Mouse (Mus musculus) embryonic fibroblast, embryonic 13.5 days (primary cell): Measurements from ENCODE around the gene Spag16. TPM values are rescaled to one million over a fixed set of nuclear protein-coding genes. Genes with fewer than 3 reads are reported as not detected.

Experiments
- H3K27ac ChIP-seq: 2 replicates; pipeline ENCODE4 v1.5.1; 2012; ENCODE audit warnings: low read length, control low read depth, inconsistent platforms; ENCODE audit not compliant: insufficient read depth
- H3K4me1 ChIP-seq: 2 replicates; pipeline ENCODE4 v1.6.1; 2011; ENCODE audit warnings: low read length; ENCODE audit not compliant: control insufficient read depth, insufficient read depth
- H3K4me3 ChIP-seq: 2 replicates; pipeline ENCODE4 v1.5.1; 2011; ENCODE audit warnings: mild to moderate bottlenecking, control low read depth, low read length; ENCODE audit not compliant: insufficient read depth
- CTCF ChIP-seq: IDR thresholded peaks from 2 replicates; pipeline ENCODE4 v1.5.1; 2011; ENCODE audit warnings: mild to moderate bottlenecking, control low read depth, low read length, moderate library complexity, borderline replicate concordance; ENCODE audit not compliant: insufficient read depth
- POLR2A ChIP-seq: IDR thresholded peaks from 2 replicates; pipeline ENCODE4 v1.6.1; 2011; ENCODE audit warnings: low read depth, mild to moderate bottlenecking, control low read depth, low read length, moderate library complexity
- polyA plus RNA-seq: library from polyadenylated mRNA; stranded (reverse); fragments of >200 nt; gene quantifications from 2 replicates; pipeline ENCODE4 v1.2.4, GENCODE M21; 2011; ENCODE audit warnings: low read depth; ENCODE audit not compliant: missing spikeins, insufficient read length

Gene Spag16
- polyA plus RNA-seq, 1 experiment, result not detected

DNA sequence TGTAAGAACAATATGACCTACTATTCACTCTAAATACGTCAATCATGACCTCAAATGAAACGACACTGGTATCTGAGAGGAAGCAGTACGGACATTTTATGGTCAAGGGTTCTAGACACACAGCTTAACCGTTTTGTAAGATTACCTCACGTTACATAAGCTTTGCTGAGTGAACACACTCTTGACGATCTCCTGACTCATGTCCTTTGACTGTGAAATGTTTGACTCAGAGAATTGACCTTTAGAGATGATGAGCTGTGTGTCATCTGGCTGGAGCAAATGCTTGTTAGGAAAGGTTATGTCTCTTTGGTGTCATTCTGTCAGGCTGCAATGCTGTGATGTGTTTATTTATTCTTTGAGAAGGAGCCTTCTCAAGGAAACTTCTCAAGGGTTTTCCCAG is 252.0 kb downstream of the Spag16 start:
- TF ChIP-seq POLR2A (no peak), CTCF (no peak)
- peaks cover 4% of the 10 kb centered on the region; the same call in 1 of the 2 replicates for H3K4me1 ChIP-seq
- no peak overlapping the region for H3K4me3 ChIP-seq
- H3K27ac ChIP-seq, result peak overlapping the region; percentile 81

DNA sequence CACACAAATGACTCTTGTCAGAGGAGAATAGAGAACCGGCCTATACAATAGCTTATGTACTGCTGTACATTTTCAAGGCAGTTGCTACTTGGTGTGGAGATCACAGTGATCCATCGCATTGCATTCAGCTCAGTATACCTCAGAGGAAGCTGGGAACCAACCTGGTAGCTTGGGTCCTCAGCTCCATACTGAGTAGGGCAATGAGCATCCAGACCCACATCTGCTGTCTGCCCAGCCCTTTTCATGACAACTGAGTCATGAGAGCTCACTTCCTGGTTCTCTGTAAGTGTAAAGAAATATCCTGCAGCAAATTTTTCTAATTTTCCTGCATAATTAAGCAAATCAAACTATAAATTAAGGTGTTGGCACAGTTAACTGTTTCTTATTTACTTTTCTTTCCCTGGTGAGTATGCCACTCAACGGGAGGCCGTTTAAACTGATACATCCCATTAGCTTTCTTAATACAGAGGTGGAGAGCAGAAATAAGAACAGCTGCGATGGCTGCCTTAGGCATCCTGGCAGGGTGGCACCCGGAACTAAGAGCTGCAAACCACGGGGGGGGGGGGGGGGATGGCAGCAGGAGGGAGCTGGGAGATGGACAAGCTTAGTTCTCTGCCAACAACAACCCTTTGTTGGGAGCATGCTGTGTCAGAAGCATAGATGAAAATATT is 255.6 kb downstream of the Spag16 start:
- TF ChIP-seq CTCF (no peak), POLR2A (no peak)
- peaks cover 4% of the 10 kb centered on the region; the same call in 1 of the 2 replicates for H3K4me1 ChIP-seq
- no peak overlapping the region for H3K4me3 ChIP-seq
- H3K27ac ChIP-seq, result no peak overlapping the region

DNA sequence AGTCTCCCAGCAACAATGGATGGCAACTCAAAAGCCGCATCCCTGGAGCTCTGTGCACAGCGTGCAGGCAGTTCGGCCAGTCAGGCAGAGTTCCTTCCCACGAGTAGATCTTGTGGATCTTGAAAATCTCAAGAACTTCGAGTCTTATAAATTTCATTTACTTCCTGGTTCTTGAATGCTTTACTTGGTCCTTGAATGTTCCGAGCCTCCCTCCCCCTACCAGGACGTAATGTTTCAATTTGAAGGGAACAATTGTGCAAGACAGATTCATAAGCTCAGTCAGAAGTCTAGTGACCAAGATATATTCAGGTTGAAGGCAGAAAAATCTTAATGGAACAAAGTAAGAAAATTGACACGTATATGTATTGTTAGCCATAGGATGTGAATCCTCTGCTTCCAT is 277.9 kb downstream of the Spag16 start:
- Histone ChIP-seq H3K4me1 (no peaks in the 10 kb centered on the region), H3K4me3 (no peak overlapping the region), H3K27ac (no peak overlapping the region)
- TF ChIP-seq CTCF (no peak), POLR2A (no peak)

DNA sequence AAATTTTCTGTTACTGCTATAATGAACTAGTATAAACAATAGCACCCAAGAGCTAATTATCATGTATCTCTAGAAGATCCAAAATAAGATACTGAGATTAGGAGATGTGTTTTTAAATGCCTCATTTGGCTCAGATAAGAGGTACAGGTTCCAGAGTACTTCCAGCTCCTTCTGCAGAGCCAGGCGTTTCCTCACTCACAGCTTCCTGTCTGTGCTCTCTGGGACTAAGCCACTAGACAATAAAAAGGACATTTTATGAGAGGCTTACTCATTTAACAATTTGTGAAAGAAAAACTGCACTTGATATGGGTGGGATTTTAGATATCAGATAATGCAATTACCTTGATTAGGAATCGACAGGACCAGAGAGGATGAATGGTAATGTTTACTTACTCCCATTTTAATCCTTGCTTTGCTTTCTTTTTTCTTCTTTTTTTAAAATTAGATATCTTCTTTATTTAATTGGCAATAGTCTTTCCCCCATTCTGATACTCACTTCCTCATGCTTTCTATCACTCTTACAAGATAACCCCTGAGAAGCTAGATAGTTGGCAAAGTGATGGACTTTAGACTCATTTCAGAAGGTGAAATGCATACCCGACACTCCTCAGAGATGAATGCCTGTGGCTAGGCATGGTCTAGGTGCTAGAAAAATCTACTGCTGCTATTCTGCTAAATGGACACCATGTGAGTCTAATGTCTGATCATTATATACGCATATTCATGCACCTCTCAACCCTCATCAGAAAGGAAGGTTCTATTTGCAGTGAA is 289.6 kb downstream of the Spag16 start:
- Histone ChIP-seq H3K4me1 (no peaks in the 10 kb centered on the region), H3K27ac (no peak overlapping the region), H3K4me3 (no peak overlapping the region)
- no peak for TF ChIP-seq CTCF
- TF ChIP-seq POLR2A, result no peak

DNA sequence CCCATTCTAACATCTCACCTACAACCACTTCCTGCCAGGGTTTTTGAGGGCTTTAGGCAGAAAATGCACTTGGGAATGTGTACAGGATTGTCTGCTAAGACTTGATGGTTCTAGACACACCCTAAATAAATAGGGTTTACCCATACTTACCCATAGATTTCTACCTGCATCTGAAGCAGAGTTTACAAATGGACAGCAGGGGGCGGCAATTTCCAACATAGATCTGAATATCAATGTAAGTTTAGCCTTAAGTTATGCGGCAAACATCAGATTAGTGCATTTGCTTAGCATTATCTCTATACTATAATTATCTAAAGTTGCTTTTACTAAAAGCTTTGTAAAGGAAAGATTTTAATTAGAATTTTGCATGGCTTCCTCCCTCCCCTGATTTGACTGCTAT is 301.3 kb downstream of the Spag16 start:
- H3K4me1 ChIP-seq, result 0 out of 2 replicates have a peak, but pooled peaks cover 3% of the 10 kb centered on the region
- H3K4me3 ChIP-seq, result no peak overlapping the region
- H3K27ac ChIP-seq, result no peak overlapping the region
- no peak for TF ChIP-seq CTCF

DNA sequence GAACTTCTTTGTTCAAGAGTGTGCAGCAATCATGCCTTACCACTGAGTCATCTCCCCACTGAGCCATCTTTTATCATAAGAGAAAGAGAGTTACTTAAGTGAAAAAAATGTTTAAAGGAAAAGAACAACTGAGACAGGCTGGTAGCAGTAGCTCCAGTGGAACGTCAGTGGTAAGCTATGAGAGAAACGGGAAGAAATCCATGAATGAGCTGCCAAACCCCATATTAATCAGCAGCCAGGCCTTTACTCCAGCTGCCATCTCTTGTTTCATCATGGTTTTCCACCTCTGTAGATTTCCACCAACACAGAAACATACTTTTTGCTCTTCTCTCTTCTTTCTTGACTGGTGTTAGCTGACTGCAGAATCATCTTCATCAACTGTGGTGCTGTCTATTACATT is 308.8 kb downstream of the Spag16 start:
- peak overlapping the region; percentile 95 for H3K27ac ChIP-seq
- peaks cover 8% of the 10 kb centered on the region for H3K4me1 ChIP-seq
- no peak for TF ChIP-seq CTCF
- TF ChIP-seq POLR2A, result no peak
- no peak overlapping the region for H3K4me3 ChIP-seq

DNA sequence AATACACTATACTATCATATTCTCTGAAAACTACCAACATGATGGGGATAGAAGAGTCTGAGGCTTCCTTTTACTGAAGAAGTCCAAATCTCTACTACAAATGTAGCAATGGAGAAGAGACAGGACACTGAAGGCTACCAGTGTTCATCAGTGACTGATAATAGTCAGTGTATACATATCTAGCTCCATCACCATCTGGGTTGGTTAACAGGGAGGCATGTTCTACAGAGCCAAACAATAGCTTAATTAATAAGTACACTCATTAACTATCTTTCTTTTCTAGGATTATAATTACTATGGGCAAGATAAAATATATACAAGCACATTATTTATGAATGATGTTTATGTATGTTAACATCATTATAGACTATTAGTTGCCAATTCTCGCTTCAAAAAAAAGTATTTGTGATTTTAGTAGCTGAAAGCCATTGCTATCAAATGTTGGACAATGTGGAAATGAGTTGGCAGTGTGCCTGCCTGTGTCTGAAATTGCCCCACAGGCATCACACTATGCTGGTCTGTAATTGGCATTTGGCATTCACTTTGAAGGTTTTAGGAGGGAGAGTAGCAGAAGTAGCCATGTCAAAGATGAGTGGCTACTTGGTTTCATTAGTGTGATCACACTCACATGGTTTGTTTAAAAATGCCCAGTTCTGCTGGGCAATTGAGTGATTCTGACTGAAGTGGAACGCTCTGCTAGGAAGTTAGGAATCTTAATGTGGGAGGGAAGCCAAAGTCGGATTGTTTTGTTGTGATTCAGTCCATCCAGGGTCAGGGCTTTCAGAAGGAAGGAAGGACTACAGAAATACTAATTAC is 338.8 kb downstream of the Spag16 start:
- TF ChIP-seq POLR2A, result no peak
- TF ChIP-seq CTCF, result no peak
- Histone ChIP-seq H3K4me1 (0 out of 2 replicates have a peak, but pooled peaks cover 2% of the 10 kb centered on the region), H3K27ac (no peak overlapping the region), H3K4me3 (no peak overlapping the region)

DNA sequence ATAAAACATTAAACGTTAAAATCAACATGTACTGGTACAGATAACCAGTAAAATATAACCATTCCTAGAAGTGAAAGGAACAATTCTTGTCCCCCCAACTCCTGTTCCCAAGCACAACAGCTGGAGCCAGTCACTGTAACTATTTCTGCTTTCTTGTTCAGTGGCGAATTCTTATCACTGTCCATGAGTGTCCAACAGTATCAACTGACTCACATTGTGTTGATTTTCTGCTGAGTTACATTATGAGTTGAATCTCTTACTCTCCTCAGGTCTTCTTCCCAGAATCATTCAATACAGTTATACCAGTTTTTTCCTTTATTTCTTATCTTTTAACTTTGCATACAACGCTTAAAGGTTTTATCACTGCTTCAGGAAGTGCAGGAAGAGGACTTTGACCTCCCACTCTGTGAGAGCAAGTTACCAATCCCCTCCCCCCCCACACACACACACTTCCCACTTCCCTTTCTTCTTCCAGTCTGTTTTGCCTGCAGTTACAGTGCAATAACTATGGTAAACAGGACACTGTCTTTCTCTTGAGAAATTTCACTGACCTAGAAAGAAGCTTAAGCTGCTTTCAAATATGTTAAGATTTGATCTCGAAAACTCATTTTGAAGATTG is 353.5 kb downstream of the Spag16 start:
- H3K4me3 ChIP-seq, result no peak overlapping the region
- H3K4me1 ChIP-seq, result no peaks in the 10 kb centered on the region
- TF ChIP-seq CTCF (no peak), POLR2A (no peak)
- H3K27ac ChIP-seq, result no peak overlapping the region

DNA sequence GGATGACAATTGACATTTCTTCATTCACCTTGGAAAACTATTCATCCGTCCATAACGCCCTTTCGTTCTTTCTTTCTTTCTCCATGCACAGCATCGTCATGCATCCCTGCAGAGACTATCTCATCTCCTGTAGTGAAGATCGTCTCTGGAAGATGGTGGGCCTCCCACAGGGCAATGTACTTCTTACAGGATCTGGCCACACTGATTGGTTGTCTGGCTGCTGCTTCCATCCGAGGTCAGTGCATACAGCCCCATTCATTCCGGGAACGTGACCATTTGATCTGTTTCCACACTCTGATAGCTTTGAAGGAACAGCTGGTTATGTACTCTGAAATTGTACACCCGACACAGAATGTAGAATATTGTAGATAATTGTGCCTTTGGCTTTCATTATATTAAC is 438.0 kb downstream of the Spag16 start:
- no peaks in the 10 kb centered on the region for H3K4me1 ChIP-seq
- TF ChIP-seq POLR2A (no peak), CTCF (no peak)
- no peak overlapping the region for H3K27ac ChIP-seq
- no peak overlapping the region for H3K4me3 ChIP-seq
